Mouse (Mus musculus) hematopoietic stem cell, adult 5-6 weeks (primary cell): ENCODE data around the gene Sorcs2. TPM values are rescaled to one million over a fixed set of nuclear protein-coding genes. Genes with fewer than 3 reads are reported as not detected.

Source experiments
- ATAC-seq, 2 experiments: fragments of 125-278 bp in 1 of 2; replicated peaks in 1 of 2; 2 replicates each; pipeline ENCODE4 v1.8.0; 2016 to 2017; ENCODE audit warnings: inconsistent platforms in 2 of 2, mild to moderate bottlenecking in 2 of 2, moderate number of reproducible peaks in 2 of 2, low read depth in 1 of 2, moderate TSS enrichment in 1 of 2; ENCODE audit not compliant: low FRiP score in 2 of 2, poor library complexity in 2 of 2, severe bottlenecking in 2 of 2, insufficient read depth in 1 of 2, low TSS enrichment in 1 of 2
- total RNA-seq: library from RNA; stranded (forward); fragments of 172-1452, 232-1000 nt; gene quantifications from 2 replicates; pipeline ENCODE4 v1.2.3, GENCODE M21; 2017

Sorcs2 gene
- 0.30 and 0.63 TPM in 2 replicates for total RNA-seq

DNA sequence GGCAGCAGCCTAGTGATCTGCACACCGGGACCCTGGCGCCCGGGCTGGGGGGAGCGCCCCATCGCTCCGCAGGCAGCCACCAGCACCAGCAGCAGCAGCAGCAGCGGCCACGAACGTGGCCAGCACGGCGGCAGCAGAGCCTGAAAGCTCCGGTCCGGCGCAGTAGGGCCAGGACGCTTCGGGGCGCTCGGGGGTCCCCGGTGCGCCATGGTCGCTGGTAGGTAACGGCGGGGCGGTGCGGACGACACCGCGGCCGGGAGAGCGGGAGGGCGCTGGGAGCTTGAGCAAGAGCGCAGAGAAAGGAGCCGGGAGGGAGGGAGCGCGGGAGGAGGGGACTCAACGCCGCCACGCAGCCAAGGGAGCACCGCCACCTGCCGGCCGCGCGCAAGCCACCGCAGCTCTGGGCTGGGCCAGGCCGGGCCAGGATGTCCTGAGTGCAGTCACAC is at the start of gene Sorcs2:
Sorcs2 (minus strand) TSS at position 303 of the 446 bp plus-strand sequence.
- peak; percentile 46 to 70; a peak in 3 of 4 replicates for ATAC-seq

DNA sequence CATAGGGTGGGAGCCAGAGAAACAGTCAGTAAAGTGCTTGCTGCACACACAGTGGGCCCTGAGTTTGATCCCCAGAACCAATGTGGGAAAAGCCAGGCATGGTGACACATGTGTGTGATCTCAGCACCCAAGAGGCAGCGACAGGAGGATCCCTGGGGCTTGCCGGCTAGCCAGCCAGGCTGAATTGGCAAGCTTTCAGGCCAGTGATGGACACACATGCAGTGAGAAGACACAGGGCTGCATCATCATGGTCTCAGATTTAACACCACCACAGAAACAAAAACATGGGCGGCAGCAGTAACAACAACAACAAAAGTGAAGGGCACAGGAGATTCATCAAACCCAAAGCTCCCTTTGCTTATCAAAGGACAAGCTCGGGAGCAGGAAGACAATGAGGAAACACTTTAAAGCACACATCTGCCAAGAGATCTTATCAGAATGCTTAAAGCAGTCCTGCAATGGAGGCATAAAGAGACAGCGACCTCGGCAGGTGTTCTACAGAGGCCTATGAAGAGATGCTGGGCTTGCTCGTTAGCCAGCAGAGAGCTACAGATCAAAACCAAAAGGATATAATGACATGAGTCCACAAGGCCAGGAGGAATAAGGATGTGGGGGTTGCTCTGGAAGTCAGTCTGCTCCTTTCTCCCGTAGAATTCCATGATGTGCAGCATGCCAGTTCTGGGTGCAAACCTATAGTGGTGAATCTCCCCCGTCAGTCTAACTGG is 48.4 kb upstream of the Sorcs2 start:
- ATAC-seq = no peak

DNA sequence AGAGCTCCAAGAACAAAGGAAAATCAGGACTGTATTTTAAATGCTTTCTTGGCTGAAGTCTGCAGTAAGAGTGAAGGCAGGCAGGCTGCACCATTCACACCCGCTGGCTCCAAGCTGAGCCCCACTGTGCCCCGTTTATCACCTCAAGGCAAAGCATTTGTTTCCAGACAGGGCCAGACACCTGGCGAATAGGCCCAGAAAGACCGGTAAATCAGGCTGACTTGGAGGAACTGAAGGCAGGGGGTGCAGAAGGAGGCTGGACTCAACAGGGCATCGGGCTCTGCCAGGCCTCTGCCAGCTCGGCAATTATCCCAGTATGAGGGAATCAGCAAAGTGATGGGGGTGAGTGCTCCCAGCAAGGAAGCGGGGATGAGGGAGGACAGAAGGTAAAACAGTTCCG is 47.1 kb upstream of the Sorcs2 start:
- ATAC-seq = no peak

DNA sequence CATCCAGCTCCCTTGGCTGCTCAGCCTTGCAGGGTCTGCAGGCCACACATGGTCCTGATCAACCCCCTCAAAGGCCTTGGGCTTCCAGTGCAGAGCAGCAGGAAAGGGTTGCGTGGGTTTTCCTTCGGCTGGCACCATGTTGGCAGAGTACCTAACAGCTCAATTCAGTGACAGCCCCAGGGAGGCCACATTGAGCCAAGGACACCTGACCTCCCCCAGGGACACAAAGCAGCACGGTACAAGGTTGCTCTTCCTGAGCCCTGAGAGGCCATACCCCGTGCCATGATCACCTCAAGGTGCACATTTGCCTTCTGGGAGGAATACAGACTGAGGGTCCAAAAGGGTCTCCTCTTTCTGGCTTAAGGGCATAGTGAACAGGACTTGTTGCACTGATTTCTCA is 46.7 kb upstream of the Sorcs2 start:
- ATAC-seq = no peak

DNA sequence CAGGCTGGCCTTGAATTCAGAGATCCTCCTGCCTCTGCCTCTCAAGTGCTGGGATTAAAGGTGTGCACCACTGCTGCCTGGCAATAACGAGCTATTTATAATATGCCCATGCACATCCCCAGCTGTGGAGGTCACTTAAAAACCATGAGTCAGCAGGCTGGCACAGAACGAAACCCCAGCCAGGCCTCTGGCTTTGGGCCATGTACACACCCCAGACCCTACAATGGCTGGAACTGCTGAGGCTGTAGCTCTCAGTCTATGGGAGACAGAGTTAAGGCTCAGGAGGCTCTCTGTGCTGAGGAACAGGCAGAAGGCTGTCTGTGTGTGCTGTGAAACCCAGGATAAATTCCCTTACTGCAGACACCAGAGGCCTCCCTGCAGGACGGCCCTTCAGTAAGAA is 42.8 kb upstream of the Sorcs2 start:
- ATAC-seq = no peak

DNA sequence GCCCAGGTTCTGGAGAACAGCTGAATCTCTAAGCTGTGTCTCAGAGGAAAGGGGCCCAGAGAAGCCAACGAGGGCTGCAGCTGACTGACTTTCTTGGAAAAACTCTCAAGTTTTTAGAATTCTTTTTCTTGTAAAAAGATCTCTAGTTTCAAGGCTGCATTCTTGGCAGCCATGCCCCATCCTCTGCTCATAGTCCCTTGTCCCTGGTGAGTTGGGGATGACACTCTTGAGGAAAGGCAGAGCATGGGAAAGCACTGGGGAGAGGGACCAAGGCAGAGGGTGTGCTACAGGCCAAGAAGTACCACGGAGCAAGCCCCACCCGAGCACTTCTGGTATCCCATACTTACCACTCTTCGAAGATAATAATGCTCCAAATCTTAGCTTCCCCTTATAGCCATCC is 38.9 kb upstream of the Sorcs2 start:
- no peak for ATAC-seq

DNA sequence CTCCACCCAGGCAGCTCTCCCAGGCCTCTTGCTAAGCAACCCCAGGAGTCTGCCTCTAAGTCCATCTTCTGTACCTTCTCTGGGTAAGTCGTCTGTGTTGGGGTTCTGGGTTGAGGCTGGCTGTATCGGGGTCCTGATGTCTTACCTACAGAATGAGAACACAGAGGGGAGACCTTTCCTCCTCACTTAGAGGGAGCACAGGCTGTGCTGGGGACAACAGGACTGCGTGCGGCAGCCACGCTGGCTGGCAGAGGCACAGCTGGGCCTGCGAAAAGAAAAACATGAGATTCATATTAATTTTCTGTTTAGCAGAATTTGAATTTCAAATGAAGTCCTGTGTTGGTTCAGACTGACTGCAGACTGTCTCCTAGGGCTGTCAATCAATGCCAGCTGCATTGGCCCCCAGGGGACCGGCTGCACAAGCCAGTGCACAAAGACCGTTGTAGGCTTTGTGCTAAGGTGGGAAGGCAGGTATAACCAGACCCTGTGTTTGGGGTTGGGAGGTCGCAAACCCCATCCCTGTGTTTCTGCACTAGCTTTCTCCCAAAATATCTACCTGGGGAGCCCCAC is 36.5 kb upstream of the Sorcs2 start:
- no peak for ATAC-seq

DNA sequence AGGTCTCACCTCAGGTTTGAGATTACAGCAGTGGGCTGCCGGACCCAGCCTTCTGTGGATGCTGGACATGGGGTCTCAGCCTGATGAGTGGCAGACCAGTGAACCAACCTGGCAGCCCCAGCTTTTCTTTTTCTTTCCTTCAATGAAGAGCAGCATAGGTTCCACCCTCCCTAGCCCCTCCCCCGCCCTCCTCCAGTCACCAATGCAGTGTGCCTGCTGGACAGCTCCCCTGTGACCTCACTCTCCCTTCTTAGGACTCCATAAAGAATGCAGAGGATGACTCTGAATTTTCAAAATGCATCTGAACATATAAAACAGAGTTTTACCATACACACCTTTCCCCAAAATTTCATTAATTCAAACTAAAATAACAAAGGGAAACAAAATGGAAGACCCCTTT is 33.8 kb upstream of the Sorcs2 start:
- ATAC-seq = no peak

DNA sequence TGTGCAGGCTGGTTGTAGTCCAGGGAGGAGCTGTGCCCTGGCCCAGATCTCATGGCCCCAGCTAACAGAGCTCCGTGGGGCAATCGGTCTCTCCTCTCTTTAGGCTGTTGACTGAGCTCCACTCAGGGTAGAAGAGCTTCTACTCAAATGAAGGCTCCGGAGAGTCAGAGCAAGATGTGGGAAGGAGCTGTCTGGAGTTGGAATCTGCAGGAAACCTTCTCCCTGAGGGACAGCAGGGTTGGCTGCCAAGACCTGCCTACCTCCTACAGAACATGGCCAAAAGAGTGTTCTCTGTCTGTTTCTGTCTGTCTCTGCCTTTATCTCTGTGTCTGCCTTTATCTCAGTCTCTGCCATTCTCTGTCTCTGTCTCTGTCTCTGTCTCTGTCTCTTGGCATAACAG is 31.6 kb upstream of the Sorcs2 start:
- no peak for ATAC-seq

DNA sequence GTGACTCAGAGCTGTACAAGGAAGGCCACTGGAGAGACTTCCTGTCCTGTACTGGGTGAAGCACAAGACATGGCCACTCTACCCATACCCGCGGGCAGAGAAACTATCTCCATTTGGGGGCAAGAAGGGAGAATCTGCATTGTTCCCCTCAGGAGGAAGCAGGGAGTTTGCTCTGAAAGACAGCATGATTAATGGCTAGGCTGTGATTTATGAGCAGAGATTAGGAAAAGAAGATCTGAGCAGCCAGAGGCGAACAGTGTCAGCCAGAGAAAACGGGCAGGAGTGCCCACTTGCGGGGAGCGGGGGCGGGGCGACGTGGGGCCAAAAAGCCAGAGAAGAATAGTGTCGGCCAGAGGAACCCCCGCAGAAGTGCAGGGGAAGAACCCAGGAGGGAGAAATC is 29.9 kb upstream of the Sorcs2 start:
- ATAC-seq = no peak

DNA sequence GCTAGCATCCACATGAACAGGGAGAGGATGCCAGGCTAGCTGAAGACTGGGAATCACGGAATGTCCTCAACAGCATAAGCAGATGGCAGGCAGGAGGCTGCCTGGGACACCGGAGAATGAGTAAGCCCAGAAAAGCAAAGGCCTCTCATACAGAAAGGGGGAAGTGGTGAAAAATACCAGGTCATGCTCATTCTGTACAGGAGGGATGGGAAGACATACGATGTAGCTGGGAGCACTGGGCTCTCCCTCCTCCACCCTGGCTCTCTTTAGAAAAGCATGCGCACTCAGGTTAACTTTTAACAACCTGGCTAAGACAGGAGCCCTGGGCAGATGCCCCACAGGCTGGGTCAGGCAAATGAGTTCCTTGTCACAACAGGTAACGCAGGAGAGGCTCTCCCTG is 28.5 kb upstream of the Sorcs2 start:
- ATAC-seq = peak; percentile 57 to 59; a peak in 3 of 4 replicates

DNA sequence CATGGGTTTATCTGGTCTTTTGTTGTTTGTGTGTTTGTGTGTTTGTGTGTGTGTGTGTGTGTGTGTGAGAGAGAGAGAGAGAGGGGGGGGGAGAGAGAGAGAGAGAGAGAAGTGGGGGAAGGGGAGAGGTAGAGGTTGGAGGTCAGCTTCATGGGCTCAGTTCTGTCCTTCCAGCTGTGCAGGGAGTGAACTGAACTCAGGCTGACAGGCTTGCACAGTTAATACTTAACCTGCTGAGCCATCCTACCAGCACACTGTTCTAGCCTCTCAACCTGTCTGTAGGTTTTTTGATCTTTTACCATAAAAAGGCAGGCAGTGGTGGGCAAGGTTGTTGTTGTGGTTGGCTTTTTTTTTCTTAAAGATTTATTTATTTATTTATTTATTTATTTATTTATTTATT is 26.7 kb upstream of the Sorcs2 start:
- ATAC-seq = no peak

DNA sequence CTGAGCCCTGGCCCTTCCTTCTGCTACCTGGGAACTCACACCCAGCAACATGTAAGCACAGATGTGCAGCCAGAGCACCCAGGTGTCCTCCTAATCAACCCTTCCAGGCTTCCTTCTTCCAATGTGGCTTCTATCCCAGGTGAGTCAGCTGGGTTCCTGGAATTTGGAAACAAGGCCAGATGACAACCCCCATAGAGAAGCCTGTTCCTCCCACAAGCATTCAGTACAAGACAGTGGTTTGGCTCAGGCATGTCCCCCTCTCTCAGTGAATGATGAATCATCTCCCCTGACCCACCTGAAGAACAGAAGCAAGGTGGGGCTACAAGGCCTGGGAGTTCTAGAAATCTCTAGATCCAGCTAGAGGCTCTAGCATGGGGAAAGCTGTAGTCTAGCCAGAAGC is 24.8 kb upstream of the Sorcs2 start:
- ATAC-seq = no peak

DNA sequence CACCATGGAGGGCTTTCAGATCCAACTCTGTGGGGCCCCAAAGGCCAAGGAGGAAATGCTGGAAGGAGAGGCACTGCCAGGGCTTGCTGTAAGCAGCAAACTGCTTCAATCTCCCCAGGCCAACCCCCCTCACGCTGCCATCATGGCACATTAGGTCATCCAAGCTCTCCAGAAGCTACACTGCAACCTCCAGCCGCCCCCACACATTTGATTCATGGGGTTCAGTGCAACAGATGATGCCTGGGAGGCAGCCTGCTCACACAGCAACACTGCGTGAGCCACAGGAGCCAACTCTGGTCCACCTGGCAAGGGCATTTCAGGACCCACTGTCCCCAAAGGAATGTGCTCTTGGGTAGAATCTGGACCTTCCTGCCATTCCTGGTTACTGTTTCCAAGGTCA is 21.9 kb upstream of the Sorcs2 start:
- ATAC-seq = no peak

DNA sequence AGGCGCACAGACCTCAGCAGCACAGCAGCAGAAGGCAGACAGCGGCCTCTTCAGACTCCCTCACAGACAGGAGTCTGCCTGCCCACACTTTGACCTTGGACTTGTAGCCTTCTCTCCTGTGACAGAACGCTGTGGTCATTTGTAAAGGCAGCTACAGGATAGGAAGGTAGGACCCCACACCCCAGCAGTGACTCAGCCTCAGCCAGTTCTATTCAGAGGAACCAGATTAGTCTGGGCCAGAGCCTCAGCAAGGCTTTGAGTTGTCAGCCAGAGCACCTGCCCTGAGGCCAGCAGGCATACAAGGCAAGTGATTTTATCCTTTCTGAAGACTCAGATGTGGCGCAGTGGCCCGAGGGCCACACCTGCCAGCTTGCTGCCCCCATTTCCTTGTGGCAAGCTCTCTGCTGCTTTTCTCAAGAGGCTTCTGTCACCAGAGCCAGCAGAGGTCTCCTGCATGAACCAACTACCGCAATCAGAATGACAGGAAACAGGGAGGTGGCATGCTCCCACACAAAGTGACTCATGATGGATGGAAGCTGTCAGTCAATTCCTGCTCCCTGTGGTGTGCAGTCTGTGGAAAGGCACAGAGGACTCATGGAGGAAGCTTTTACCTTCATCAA is 16.9 kb upstream of the Sorcs2 start:
- ATAC-seq = peak; percentile 32 to 76; a peak in 3 of 4 replicates

DNA sequence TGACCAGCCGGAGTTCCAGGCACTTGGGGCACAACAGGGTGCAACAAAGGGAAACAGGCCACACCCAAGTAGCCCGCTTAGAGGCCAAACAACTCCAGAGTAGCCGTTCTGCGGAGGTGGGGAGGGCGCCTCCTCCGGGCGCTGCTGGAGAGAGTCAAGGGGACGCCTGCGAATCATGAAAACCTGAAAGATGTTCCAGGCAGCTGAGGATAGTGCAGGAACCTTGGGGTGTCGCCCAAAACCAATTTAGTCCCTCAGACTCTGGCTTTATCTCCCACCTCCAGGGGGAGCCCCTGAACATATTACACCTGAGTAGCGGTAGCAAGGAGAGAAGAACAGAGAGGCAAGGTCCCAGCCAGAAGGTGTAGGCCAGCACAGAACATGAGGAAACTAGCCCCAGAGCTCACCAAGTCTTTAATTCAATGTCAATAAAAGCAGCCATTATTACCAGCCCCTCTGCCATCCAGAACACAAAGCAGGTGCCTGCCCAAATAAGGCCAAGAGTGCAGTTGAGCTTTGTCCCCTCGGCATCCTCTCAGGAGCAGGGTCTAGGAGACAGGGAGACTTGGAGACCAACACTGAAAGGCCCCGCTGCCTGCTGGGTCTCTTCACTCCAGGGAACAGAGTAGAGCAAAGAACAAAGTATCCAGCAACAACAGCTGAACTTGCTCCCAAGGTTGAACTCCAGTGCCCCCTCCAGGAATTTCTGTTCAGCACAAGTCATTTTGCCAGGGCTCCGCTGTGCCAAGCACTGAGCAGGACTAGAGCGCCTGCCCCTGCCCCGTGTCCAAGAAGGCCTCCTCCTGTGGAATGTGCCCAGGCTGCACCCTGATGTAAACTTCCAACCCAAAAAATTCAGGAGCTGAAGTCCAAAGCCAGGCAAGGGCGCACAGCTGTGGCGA is 775 bp upstream of the Sorcs2 start:
- ATAC-seq = no peak; a peak in 1 of 4 replicates

DNA sequence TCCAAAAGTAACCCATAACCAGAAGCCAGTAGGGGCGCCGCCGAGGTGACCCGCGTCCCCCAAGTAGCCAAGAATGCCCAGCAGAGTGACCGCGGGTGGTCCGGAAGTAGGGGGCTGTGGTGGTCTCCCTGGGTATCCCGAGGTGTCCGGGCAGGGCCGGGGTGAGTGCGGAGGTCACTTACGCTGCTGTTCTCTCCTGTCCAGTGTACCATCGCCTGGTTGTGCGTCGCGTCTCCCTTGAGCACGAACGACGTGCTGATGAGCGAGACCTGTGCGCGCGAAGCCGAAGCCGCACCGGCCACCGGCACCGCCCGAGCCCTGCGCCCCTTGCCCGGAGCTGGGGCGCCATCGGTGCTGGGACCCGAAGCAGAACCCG is 567 bp downstream of the Sorcs2 start:
- ATAC-seq = no peak
